Mouse (Mus musculus) adrenal gland, adult 2 months (tissue): ENCODE data around the gene Nat9. TPM values are rescaled to one million over a fixed set of nuclear protein-coding genes. Genes with fewer than 3 reads are reported as not detected.

Source experiments
- DNase-seq: peaks from one replicate; pipeline ENCODE4 v3.0.0; 2021
- polyA plus RNA-seq: library from polyadenylated mRNA; depleted of rRNA; stranded (reverse); fragments of >200 nt; gene quantifications from 2 replicates; pipeline ENCODE4 v1.2.3, GENCODE M21; 2012
- total RNA-seq, 2 experiments: library from RNA; stranded (reverse); gene quantifications; 2 replicates each; pipeline ENCODE4 v1.2.3; 2021

Gene Nat9
- total and polyA plus RNA-seq, 3 experiments, result 12.0 to 29.2 (median 20.0) TPM

DNA sequence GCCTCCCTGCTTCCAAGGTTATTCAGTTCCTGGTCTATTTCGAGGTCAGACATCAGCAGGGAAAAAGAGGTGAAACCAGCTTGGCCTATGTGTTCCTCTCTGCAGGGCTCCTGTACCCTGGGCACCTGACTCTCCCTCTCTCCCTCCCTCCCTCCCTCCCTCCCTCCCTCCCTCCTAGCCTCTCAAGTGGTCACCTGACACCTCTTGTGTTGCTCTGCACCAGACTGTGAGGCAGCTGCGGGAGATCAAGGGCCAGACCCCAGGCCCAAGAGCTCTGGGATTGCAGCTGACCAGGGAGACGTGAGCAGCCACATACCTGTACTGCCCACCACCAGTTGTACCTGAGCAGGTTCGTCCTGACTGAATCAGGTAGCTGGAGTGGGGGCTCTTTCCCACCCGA, 27.5 kb upstream of the Nat9 start:
- no peak for DNase-seq

- no peak for DNase-seq
Measured at GRCm38 (mm10) chr11:115212116-115212515, 24.5 kb upstream of the Nat9 start.

DNA sequence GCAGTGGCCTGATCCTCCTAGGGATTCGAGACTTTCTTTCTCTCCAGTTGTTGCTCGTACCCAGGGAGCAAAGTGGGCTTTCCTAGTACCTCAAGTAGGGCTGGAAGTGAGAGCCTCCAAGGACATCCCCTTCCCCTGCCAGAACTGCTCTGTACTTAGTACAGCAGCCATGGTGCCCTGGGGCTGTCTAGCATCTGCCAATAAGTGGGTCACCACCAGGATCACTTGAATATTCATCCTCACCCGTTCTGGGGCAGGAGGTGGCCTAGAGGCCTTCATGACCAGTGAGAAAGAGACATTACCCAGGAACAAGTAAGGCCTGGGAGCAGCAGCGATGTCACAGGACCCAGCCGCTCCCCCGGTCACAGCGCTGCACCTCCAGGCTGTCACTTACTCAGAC, 22.3 kb upstream of the Nat9 start:
- no peak for DNase-seq

DNA sequence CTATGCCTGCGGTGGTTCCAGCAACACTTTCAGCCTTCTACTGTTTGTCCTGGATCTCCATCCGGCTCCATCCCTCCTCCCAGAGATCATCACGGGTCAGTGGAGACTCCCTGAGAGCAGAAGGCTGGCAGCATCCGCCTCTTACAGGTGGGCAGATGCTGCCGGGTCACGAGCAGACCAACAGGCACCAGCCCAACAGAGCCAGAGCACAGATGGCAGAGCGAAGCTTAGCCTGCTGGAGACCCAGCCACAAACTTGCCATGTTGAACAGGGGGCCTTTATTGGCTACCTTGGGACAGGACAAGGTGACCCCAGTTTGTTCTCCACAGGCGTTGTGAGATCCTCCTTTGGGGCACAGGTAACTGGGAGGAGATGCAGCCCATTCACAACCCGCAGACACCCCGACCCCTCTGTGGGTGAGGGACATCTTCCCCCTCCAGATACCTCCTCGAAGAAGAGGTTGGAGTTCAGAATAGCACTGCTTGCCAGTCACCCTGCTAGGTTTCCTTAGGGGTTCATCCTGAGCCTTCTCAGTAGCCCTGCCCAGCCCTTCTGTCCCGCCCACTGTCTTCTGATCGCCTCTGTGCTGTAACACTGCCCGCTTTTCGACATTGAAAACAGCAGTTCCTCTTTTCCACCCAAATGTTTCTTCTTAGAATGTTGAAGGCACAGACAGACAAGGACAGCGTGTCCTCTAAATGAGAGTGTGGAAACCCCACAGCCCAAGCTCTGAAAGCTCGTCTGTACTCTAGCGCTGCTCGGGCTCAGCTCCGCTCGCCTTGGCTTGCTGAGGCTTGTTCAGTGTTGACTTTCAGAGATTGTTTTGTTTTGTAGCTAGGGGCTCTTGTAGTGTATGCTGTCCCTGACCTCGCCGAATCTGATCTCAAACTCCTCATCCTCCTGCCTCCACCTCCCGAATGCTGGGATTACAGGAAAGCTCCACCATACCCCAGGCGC, 21.4 kb upstream of the Nat9 start:
- DNase-seq, result no peak

DNA sequence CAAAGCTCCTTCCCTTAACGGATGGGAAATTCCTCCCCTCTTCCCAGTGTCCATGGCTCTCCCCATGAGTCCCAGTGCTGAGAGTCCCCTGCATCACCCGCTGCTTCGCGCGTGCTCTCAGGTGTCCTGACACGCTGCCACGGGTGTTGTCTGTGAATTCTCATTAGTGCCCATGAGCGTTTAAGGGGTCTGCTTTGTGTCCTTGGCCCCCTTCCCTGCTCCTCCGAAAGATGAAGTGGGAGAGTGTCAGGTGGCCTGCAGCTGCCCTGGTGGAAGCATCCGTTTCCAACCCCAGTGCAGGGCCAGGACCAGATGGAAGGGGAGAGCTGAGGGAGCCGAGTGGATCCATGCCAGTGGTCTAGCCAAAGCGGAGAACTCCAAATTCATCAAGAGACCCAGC, 20.5 kb upstream of the Nat9 start:
- no peak for DNase-seq

GRCm38 (mm10) chr11:115202756-115203155, 15.1 kb upstream of the Nat9 start:
- no peak for DNase-seq

GRCm38 (mm10) chr11:115202316-115202715, 14.7 kb upstream of the Nat9 start:
- peak; percentile 82 for DNase-seq

DNA sequence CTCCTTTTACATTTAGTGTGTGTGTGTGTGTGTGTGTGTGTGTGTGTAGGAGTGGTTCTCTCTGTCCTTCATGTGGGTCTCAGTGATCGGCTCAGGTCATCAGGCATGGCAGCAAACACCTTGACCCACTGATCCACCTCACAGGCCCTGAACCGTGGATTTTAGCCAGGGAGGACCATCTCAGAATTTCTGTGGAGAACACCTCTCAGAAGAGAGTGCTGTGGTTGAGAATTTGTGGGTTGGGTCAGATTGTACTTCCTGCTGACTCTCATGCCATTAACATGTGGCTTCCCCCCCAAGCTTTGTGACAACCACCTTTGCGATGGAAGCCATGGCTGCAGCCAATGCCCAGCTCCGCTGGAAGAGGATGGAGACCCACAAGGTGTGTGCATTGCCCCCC, 12.9 kb upstream of the Nat9 start:
- no peak for DNase-seq

GRCm38 (mm10) chr11:115198932-115199384, 11.3 kb upstream of the Nat9 start:
- DNase-seq, result no peak

DNA sequence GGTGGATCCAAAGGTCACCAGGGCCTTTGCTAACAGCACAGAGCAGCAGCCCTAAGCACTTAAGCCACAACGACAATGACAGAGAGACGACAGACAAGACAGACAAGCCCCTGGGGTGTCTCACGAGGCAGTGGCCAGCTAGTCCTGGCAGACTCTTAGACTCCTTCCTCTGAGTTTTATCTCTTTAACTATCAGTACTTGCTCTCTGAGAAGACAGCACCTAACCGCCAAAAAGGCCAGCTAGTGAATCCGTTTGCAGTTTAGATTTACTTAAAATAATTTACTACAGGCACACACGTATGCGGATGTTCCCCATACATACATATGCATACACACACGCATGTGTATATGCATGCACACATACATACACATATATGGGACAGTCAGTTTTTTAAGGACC, 9.9 kb upstream of the Nat9 start:
- no peak for DNase-seq

DNA sequence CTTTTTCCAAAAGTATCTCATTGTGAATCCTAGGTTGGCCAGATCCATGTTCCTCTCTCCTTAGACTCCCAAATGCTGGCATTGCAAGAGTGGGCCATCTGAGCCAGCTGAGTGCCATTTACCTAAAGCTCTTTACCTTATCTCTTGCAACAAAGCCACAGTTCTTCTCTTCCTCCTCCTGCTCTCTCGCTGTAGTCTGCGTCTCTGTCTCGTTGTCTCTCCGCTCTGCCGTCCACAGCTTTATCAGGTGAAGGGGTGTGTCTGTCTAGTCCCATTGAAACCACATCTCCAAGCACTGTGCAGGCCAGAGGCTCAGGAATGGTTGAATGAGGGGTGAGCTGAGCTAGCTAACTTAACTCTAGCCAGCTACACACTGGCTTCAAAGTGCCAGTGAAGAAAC, 8.3 kb upstream of the Nat9 start:
- DNase-seq, result no peak

GRCm38 (mm10) chr11:115194693-115195092, 7.0 kb upstream of the Nat9 start:
- no peak for DNase-seq

- peak; percentile 60 for DNase-seq
Measured at GRCm38 (mm10) chr11:115192180-115192579, 4.5 kb upstream of the Nat9 start.

DNA sequence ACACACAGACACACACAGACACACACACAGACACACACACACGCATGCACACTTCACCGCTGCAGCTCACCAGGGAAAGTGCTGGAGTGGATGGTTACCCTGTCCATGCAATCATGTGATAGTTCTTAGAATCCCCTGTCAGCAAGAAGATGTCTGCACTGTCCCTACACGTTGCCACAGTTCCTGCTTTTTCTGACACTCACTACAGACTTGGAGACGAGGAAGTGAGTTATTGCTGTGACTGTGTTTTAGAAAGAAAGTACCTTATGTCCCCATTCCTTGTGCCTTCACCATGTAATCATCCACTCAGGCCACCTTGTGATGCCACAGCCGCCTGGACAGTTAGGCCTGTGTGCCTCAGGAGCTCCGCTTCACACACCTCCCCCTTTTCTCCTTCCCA, 1.6 kb upstream of the Nat9 start:
- no peak for DNase-seq

DNA sequence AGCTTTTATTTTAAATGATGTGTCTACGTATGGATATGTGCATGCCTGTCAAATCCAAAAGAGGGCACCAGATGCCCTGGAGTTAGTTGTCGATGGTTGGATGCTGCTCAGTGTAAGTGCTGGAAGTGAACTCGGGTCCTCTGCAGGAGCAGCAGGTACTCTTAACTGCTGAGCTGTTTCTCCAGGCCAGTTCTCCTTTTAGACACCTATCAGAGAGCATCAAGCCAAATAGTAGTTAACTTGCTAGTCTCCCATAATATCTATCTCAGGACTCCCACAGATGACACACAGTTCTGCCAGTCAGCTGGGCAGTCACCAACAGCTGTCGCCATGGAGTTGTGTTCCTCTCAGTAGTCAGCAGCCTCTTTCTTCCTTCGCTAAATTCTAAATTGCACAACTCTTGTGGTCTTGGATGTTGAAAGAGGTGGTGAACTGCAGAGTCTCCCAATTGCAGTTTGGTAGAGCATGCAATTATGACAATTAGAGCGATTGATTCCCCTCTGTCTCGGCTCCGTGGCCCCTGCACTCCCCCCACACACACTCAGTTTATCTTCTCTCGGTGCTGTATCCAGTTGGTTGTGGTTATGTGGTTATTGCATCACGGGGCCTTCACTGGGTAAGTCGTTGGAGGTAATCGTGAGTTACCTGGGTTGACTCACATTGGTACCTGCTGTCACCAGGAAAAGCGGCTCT, 1.0 kb upstream of the Nat9 start:
- no peak for DNase-seq

DNA sequence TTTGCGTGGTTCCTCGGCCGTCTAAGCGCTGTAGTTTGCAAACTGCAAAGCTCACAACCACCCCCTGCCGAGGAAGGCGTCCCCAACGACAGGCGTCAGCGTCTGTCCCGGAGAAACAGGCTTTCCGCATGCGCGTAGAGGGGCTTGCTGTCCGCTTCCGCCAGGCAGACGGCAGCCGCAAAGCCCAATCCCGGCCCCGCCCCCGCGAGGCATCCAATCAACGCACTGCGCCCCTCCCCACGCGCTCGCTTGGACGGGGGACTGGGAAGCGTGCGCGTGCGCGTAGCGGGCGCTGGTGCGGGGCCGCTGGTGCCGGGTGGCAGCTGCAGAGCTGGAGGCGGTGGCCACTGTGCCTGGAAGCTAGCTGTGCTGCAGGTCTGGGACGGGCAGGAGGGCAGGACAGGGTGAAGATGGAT, 427 bp downstream of the Nat9 start, which contains the start of gene Tmem104:
Gene Tmem104 (plus strand): TSS at position 264 of the 416 bp plus-strand sequence.
- DNase-seq, result peak; percentile 100

GRCm38 (mm10) chr11:115184973-115185372, 2.7 kb downstream of the Nat9 start:
- DNase-seq, result no peak

DNA sequence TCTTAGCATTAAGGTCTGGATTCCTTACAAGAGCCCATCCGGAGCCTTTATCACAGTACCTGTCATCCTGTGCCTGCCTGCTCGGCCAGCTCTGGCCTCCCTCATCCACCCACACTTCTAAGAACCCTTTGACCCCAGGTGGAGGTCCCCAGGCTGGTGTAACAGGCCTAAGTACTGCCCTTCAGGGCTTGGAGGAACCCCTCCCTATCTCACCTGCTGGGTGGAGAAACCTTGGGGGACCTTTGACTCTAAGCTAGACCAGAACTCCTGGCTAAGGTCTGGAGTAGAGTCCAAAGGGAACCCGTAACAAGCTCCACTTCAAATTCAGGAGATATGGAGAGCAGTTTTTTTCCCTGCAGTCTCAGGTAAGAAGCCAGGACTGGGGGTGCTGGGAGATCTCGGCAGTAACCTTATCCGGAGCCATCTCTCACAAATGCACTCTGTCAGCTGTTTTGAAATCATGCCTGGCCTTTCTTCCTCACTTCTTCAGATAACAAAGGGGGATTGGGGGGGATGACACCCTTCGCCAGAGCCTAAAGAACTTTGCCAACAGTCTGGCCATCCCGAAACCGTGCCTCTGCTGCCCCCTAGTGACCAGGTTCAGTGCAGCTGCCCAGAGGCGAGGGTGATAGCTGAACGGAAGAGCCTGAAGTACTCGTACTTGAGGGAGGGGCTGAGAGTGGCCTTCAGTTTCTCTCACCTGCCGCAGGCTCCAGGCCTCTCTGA, 5.6 kb downstream of the Nat9 start:
- peak; percentile 83 for DNase-seq

DNA sequence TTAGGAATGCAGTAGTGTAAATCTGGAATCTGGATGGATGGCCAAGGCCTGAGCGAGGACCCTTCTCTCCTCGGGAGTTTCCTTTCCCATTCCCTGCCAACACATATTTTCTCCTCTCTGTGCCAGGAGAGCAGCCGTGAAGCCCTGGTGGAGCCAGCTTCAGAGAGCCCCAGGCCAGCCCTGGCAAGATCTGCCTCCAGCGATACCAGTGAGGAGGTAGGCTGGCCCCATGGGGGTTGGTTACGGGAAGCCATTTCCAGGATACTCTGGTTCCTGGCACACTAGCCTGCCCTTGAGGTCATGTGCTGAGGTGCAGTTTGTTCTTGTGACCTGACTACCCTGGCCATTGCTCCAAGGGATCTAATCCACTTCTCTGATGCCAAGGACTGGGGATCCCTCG, 7.8 kb downstream of the Nat9 start:
- peak; percentile 62 for DNase-seq

DNA sequence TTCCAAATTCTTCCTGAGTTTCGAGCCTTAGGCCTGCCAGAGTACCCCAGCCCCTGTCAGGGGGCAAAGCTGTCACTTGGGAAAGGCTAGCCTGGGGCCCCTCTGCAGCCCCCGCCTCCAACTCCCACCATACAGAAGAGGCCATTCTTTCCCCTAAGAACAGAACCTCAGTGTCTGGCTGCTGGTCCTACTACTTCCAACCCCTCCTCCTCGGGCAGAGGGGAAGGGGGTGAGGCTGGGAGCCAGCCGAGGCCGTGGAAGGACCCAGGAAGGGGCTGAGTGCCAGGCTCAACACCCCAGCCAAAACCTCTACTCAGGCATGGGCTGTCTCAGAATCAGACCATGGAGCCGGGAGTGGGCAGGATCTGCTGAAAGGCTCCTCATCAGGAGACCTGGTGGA, 8.5 kb downstream of the Nat9 start:
- DNase-seq, result no peak

DNA sequence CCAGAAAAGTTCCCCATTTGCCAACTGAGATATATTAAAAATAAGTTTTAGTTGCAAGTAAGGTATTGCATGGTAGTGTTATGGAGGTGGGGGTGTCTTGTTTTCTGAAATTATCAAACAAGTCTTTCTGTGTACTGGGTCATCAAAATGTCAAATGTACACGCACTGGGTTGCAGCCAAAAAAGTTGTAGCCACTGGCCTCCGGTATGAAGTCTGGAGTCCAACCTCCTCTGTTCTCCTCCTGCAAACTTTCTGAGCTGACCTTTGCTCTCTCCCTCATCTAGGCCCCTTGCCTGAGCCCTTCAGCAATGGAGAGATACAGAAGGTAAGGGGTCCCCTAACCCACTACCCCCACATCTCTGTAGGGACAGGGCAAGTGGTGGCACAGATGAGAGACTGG, 8.9 kb downstream of the Nat9 start:
- DNase-seq, result no peak

DNA sequence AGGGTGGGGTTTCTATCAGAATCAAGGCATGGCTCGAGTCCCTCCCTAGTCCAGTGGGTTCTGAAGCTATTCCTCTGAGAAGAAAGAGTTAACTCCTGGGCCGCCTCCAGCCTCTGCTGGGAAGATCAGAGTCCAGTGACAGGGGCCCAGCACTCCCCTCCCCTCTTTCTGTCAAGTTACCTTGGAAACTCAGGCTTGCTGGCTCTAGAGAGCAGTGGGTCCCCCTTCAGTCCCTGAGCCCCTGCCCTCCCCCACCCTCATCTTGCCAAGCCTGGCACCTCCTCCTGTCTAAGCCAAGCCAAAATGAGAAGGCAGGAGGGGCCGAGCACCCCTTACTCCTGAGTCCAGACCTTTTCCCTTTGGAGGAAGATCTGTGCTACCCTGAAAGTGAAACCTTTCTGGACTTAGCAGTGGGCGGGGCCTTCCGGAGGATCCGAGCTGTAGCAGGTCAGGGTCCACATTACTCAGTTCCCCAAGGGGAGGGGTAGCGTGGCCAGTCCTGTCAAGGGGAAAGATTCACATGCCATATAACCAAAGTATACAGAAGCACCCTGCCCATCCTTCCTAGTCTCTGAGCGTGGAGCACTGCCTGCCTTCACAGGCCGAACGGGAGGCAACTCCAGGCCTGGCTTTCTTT, 10.0 kb downstream of the Nat9 start:
- peak; percentile 72 for DNase-seq
